Mouse (Mus musculus): ENCODE measurements around the gene Gm6337. TPM values are rescaled to one million over a fixed set of nuclear protein-coding genes. Genes with fewer than 3 reads are reported as not detected.
"Not testable (repeated sequence)": the region's sequence is repeated elsewhere in the genome, so short reads cannot be mapped to it uniquely, and the experiment has no call there.

Gm6337 gene
- not detected for total RNA-seq (2021)
- long read RNA-seq, experiment 1 = 0 reads
- long read RNA-seq, experiment 2 = 0 reads

DNA sequence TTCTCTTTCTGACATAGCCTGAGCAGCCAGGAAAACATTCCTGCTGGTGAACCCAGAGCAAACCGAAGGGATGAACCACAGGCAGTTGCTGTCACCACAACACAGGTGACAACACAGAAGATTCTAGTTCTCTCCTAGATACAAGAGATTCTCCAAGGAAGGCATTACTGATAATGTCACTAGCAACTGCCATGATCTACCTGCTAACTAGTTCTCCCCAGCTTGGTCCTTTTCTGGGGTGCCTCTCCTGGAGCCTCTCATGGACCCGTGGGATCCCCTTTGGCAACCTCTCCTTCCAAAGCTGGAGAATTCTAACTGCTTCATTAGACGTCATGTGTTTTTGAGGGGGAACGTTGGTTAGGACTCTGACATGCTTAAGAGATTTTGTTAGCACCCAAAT lies at the start of gene Gm6337:
Gene Gm6337, minus strand, starts transcription at position 101 of the 400 bp plus-strand sequence.
- intact Hi-C loops (cut with DNase I); DNase-seq (ENCODE audit: low spot score in 2 of 2): not testable (repeated sequence)

DNA sequence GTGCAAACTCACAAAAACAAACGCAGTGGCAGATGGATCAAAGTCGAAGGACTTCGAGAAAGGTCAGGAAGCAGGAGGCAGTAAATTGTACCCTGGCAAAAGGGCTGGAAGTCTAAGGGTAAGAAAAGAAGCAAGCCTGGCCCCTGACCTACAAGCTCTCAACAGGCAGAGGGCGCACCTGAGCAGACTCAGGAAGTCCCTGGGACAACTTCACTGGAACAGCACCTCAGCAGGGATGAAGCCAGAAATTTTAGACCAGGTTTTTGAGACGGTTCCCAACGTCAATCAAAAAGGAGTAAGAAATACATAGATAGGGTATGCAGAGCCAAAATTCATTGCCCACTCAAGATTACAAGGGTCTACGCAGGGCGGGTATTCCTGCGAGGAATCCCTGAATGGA lies 49.4 kb upstream of the Gm6337 start:
- DNase-seq (ENCODE audit: low spot score in 2 of 2); intact Hi-C loops (cut with DNase I): not testable (repeated sequence)

DNA sequence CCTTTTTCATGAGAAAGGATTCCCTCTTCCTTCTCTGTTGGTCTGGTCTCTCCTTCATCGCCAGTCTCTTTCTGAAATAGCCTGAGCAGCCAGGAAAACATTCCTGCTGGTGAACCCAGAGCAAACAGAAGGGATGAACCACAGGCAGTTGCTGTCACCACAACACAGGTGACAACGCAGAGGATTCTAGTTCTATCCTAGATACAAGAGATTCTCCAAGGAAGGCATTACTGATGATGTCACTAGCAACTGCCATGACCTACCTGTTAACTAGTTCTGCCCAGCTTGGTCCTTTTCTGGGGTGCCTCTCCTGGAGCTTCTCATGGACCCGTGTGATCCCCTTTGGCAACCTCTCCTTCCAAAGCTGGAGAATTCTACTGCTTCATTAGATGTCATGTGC lies 35.8 kb upstream of the Gm6337 start, which contains the start of gene Gm8206:
Gene Gm8206, minus strand, starts transcription at position 101 of the 400 bp plus-strand sequence.
- intact Hi-C loops (cut with DNase I) = not testable (repeated sequence)

More for the DNA sequence above, 35.8 kb upstream of the Gm6337 start, which contains the start of gene Gm8206:
- DNase-seq (ENCODE audit: low spot score in 2 of 2) = not testable (repeated sequence)

Other genes with a start within 250 kb of the Gm6337 start
- gene Gm3424, start 227.9 kb downstream of the Gm6337 start, total RNA-seq (2021) = not detected
- under 1 TPM; 0.46 to 0.85 TPM for gene Gm8237, start 177.9 kb downstream of the Gm6337 start, total RNA-seq (2021)
- under 1 TPM; 0.51 to 0.68 TPM for gene Gm3248, start 96.5 kb downstream of the Gm6337 start, total RNA-seq (2021)
- not detected for gene Gm3453, start 79.1 kb downstream of the Gm6337 start, total RNA-seq (2021)
- under 1 TPM; 0.20 to 0.23 TPM for gene Gm8206, start 35.7 kb upstream of the Gm6337 start, total RNA-seq (2021)
- gene Gm3468, start 50.4 kb upstream of the Gm6337 start, total RNA-seq (2021) = 1 to 10 TPM in 1 of 2 experiments, under 1 TPM in 1; 0.53 to 1.4 TPM
- not detected for gene Gm3476, start 67.5 kb upstream of the Gm6337 start, total RNA-seq (2021)
- 1 to 10 TPM in 1 of 2 experiments, under 1 TPM in 1; 0.62 to 1.1 TPM for gene Gm21560, start 161.0 kb upstream of the Gm6337 start, total RNA-seq (2021)
- gene Gm3411, start 229.0 kb upstream of the Gm6337 start, total RNA-seq (2021) = 1 to 10 TPM in 1 of 2 experiments, under 1 TPM in 1; 0.70 to 2.4 TPM
- gene Gm21103, start 246.6 kb upstream of the Gm6337 start, total RNA-seq (2021) = not detected